Mouse (Mus musculus): Measurements from ENCODE around the gene Myod1. TPM values are rescaled to one million over a fixed set of nuclear protein-coding genes. Genes with fewer than 3 reads are reported as not detected.

Myod1 gene
- polyA plus RNA-seq, 1 experiment from 2014 or later: not detected

- no peaks in the 10 kb centered on the region for H3K36me3 ChIP-seq (ENCODE audit: control insufficient read depth, insufficient read depth)
- no peak for TF ChIP-seq CTCF (IDR thresholded peaks at IDR 0.05; ENCODE audit: low read depth)
- 72% methylated on average over 3 of the region's 3 CpGs for WGBS
- ATAC-seq: no peak
- H3K9me3 ChIP-seq (ENCODE audit: control insufficient read depth): no peaks in the 10 kb centered on the region
- no peak overlapping the region for H3K4me3 ChIP-seq (ENCODE audit: low read depth, low read length)
- H3K27ac ChIP-seq (ENCODE audit: low read depth, low read length): no peak overlapping the region
- no peak overlapping the region for H3K4me2 ChIP-seq (replicated peaks; ENCODE audit: low read depth)
- H3K27me3 ChIP-seq (replicated peaks; ENCODE audit: control insufficient read depth, insufficient read depth, low read length): no peaks in the 10 kb centered on the region
- H3K4me1 ChIP-seq (replicated peaks; ENCODE audit: control insufficient read depth, insufficient read depth, low read length): no peaks in the 10 kb centered on the region
- no peak overlapping the region for H3K9ac ChIP-seq (ENCODE audit: low read depth, low read length)
Measured at GRCm38 (mm10) chr7:46423951-46424350, 47.7 kb downstream of the Myod1 start.

- ATAC-seq: no peak
Measured at GRCm38 (mm10) chr7:46425012-46425411, 48.7 kb downstream of the Myod1 start.

More at GRCm38 (mm10) chr7:46425012-46425411, 48.7 kb downstream of the Myod1 start:
- Histone ChIP-seq H3K27ac (ENCODE audit: low read depth, low read length) (no peak overlapping the region), H3K4me2 (replicated peaks; ENCODE audit: low read depth) (no peak overlapping the region), H3K4me1 (replicated peaks; ENCODE audit: control insufficient read depth, insufficient read depth, low read length) (no peaks in the 10 kb centered on the region), H3K4me3 (ENCODE audit: low read depth, low read length) (no peak overlapping the region), H3K36me3 (ENCODE audit: control insufficient read depth, insufficient read depth) (no peaks in the 10 kb centered on the region), H3K27me3 (replicated peaks; ENCODE audit: control insufficient read depth, insufficient read depth, low read length) (no peaks in the 10 kb centered on the region), H3K9ac (ENCODE audit: low read depth, low read length) (no peak overlapping the region), H3K9me3 (ENCODE audit: control insufficient read depth) (no peaks in the 10 kb centered on the region)
- 70% methylated on average over 4 of the region's 4 CpGs for WGBS
- TF ChIP-seq CTCF (IDR thresholded peaks at IDR 0.05; ENCODE audit: low read depth): no peak

Other genes starting within 250 kb of the Myod1 start
- 0.95 and 1.8 TPM in 2 replicates for gene Abcc8, start 196.4 kb upstream of the Myod1 start, polyA plus RNA-seq (2015; fragmentation: Nextera tagmentation; extraction: Ambion mirVana)
- gene Ush1c, start 138.0 kb upstream of the Myod1 start, polyA plus RNA-seq (2015; fragmentation: Nextera tagmentation; extraction: Ambion mirVana): 132 and 142 TPM in 2 replicates
- not detected in 2 replicates for gene Otog, start 135.5 kb upstream of the Myod1 start, polyA plus RNA-seq (2015; fragmentation: Nextera tagmentation; extraction: Ambion mirVana)
- 0.39 and 0.72 TPM in 2 replicates for gene Kcnc1, start 20.0 kb downstream of the Myod1 start, polyA plus RNA-seq (2015; fragmentation: Nextera tagmentation; extraction: Ambion mirVana)